Mouse (Mus musculus): ENCODE data around the gene Ubtd1. TPM values are rescaled to one million over a fixed set of nuclear protein-coding genes. Genes with fewer than 3 reads are reported as not detected.

Ubtd1 gene
- polyA plus RNA-seq, 1 experiment: 46.7 TPM

DNA sequence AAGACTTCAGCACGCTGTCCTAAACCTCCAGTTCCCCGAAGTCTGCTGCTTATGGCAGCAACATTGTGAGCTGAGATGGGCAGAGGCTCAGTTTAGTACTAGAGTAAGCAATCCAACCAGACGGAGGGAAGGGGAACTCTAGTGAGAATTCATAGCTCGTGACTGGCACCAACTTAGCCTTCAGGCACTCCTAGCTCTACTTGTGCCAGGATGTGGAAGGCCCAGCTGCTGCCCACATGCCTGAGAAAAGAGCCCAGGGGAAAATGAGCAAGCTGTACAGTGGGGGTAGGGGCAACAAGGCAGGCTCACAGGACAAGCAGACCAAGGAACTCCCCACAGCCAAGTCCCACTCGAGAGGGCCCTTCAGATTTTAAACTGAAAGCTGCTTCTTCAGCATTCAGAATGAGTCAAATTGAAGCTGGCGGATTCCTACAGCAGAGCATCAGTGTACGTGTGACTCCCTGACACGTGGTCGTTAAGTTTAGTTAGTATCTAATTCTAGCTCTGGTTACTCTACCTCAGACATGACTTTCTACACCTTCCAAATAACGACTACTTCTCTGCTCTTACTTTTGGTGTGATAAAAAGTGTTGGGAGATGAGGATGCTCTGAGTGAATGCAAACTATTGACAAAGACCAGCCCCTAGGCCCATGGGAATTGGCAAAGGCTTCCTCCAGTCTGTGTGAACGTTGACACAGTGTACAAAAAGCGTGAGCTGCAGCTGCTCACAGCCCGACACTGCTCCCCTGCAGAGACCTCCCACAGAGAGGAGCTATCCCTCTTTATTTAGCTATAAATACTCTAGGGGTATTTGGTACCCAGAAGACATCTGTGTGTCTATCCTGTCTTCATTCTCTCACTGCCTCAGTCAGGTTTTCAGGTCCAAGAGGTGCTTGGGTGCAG, 7.4 kb upstream of the Ubtd1 start:
- H3K4me3 ChIP-seq (ENCODE audit: insufficient read depth, low read length): no peak overlapping the region
- peak overlapping the region; percentile 48 for H3K27ac ChIP-seq (ENCODE audit: insufficient read depth, low read depth, low read length)
- TF ChIP-seq POLR2A (IDR thresholded peaks at IDR 0.05; ENCODE audit: borderline replicate concordance, low read depth, low read length) (no peak), CTCF (IDR thresholded peaks at IDR 0.05; ENCODE audit: low read depth, low read length) (no peak)
- peaks cover 27% of the 10 kb centered on the region for H3K4me1 ChIP-seq (ENCODE audit: control insufficient read depth, insufficient read depth, low read length)

GRCm38 (mm10) chr19:41980422-41980818, 1.1 kb upstream of the Ubtd1 start:
- Histone ChIP-seq H3K4me1 (ENCODE audit: control insufficient read depth, insufficient read depth, low read length) (peaks cover 28% of the 10 kb centered on the region), H3K4me3 (ENCODE audit: insufficient read depth, low read length) (peak overlapping the region; percentile 90), H3K27ac (ENCODE audit: insufficient read depth, low read depth, low read length) (peak overlapping the region; percentile 66)
- no peak for TF ChIP-seq POLR2A (IDR thresholded peaks at IDR 0.05; ENCODE audit: borderline replicate concordance, low read depth, low read length)
- TF ChIP-seq CTCF (IDR thresholded peaks at IDR 0.05; ENCODE audit: low read depth, low read length): no peak

DNA sequence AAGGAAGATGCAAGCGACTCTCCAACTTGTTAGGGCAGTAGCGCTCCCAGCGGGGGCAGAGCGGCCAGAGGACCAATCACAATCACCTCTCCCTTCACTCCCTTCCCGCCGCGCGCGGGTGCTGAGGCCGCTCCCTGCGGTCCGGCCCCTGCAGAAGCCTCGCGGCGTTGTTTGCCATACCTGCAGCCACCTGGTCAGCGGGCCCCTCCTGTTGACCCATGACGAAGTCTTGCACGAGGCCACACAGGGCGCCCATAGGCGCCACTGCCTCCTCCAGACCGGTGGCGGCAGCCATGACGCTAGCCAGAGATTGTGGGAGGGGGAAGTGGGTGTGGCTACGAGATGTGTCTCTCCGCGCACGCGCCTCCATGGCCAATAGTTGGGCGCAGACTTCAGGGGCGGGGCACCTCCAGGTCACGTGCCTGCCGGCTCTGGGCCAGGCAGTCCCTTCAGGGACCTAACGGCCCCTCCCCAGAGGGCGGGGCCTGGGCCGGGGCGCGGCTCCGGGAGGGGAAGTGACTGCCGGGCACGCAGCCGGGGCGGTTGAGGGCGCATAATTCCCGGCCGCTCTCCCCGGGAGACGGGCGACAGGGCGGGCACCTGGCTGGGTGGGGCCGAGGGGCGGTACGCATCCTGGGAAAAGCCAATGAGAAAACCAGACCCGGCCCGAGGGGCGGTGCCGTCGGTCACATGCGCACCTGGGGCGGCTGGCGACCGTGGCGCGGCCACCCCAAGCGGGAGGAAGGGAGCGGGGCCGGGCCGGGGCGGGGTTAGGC, 556 bp upstream of the Ubtd1 start, which contains the start of gene Mms19:
TSS of gene Mms19 (minus strand) at position 339 of the 776 bp plus-strand sequence.
- peaks cover 28% of the 10 kb centered on the region for H3K4me1 ChIP-seq (ENCODE audit: control insufficient read depth, insufficient read depth, low read length)
- peak within 1 kb of the TSS; percentile 90 for H3K4me3 ChIP-seq (ENCODE audit: insufficient read depth, low read length)
- 0 out of 2 replicates have a peak, but pooled peaks have one; percentile 74 for TF ChIP-seq POLR2A (IDR thresholded peaks at IDR 0.05; ENCODE audit: borderline replicate concordance, low read depth, low read length)
- peak; percentile 33; the same call in 1 of the 2 replicates for TF ChIP-seq CTCF (IDR thresholded peaks at IDR 0.05; ENCODE audit: low read depth, low read length)
- H3K27ac ChIP-seq (ENCODE audit: insufficient read depth, low read depth, low read length): peak within 1 kb of the TSS; percentile 75

- Histone ChIP-seq H3K27ac (ENCODE audit: insufficient read depth, low read depth, low read length) (peak overlapping the region; percentile 75), H3K4me3 (ENCODE audit: insufficient read depth, low read length) (peak overlapping the region; percentile 87), H3K4me1 (ENCODE audit: control insufficient read depth, insufficient read depth, low read length) (peaks cover 28% of the 10 kb centered on the region)
- TF ChIP-seq POLR2A (IDR thresholded peaks at IDR 0.05; ENCODE audit: borderline replicate concordance, low read depth, low read length) (no peak), CTCF (IDR thresholded peaks at IDR 0.05; ENCODE audit: low read depth, low read length) (no peak)
Observed at GRCm38 (mm10) chr19:41981931-41982790, 598 bp downstream of the Ubtd1 start.

GRCm38 (mm10) chr19:41982791-41983150, 1.2 kb downstream of the Ubtd1 start:
- Histone ChIP-seq H3K4me1 (ENCODE audit: control insufficient read depth, insufficient read depth, low read length) (peaks cover 29% of the 10 kb centered on the region), H3K4me3 (ENCODE audit: insufficient read depth, low read length) (peak overlapping the region; percentile 87), H3K27ac (ENCODE audit: insufficient read depth, low read depth, low read length) (peak overlapping the region; percentile 75)
- TF ChIP-seq POLR2A (IDR thresholded peaks at IDR 0.05; ENCODE audit: borderline replicate concordance, low read depth, low read length) (no peak), CTCF (IDR thresholded peaks at IDR 0.05; ENCODE audit: low read depth, low read length) (no peak)

DNA sequence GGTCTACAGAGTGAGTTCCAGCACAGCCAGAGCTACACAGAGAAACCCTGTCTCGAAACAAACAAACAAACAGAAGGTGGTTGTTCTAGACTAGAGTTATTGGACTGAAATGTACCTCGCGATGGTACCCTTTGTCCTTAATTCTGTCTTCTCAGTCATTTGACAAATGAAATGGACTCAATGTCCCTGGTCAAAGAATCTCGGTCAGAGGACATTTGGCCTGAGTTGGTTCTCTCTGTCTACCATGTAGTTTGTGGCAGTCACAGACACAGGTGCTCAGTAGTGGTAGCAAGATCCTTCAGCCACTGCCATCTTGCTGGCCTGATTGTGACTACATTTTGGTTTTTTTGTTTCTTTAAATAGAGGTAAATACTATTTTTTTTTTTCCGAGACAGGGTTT, 4.4 kb downstream of the Ubtd1 start:
- H3K4me3 ChIP-seq (ENCODE audit: insufficient read depth, low read length): no peak overlapping the region
- H3K4me1 ChIP-seq (ENCODE audit: control insufficient read depth, insufficient read depth, low read length): peaks cover 53% of the 10 kb centered on the region
- no peak for TF ChIP-seq CTCF (IDR thresholded peaks at IDR 0.05; ENCODE audit: low read depth, low read length)
- no peak for TF ChIP-seq POLR2A (IDR thresholded peaks at IDR 0.05; ENCODE audit: borderline replicate concordance, low read depth, low read length)
- H3K27ac ChIP-seq (ENCODE audit: insufficient read depth, low read depth, low read length): no peak overlapping the region

- TF ChIP-seq POLR2A (IDR thresholded peaks at IDR 0.05; ENCODE audit: borderline replicate concordance, low read depth, low read length) (no peak), CTCF (IDR thresholded peaks at IDR 0.05; ENCODE audit: low read depth, low read length) (no peak)
- H3K4me1 ChIP-seq (ENCODE audit: control insufficient read depth, insufficient read depth, low read length): peaks cover 65% of the 10 kb centered on the region
- H3K4me3 ChIP-seq (ENCODE audit: insufficient read depth, low read length): no peak overlapping the region
- no peak overlapping the region for H3K27ac ChIP-seq (ENCODE audit: insufficient read depth, low read depth, low read length)
Observed at GRCm38 (mm10) chr19:41987206-41987605, 5.6 kb downstream of the Ubtd1 start.

DNA sequence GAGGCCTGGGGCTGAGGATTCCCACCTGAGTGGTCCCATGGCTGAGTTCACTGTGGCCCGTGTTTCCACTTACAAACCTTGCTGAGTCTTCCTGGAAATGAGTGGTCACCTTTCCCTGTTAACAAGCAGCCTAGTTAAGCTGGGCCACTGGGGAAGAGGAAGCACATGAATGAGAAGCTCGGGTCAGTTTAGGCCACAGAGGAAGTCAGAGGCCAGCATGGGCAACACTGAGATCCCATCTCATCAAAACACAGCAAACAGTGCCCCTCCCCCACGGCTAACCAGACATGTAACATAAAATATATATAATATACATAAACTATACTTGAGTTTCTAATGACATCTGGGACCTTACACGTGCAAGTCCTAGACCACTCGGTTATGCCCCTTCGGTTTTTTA, 8.2 kb downstream of the Ubtd1 start:
- H3K27ac ChIP-seq (ENCODE audit: insufficient read depth, low read depth, low read length): peak overlapping the region; percentile 86
- no peak overlapping the region for H3K4me3 ChIP-seq (ENCODE audit: insufficient read depth, low read length)
- TF ChIP-seq POLR2A (IDR thresholded peaks at IDR 0.05; ENCODE audit: borderline replicate concordance, low read depth, low read length) (no peak), CTCF (IDR thresholded peaks at IDR 0.05; ENCODE audit: low read depth, low read length) (no peak)
- H3K4me1 ChIP-seq (ENCODE audit: control insufficient read depth, insufficient read depth, low read length): peaks cover 68% of the 10 kb centered on the region

DNA sequence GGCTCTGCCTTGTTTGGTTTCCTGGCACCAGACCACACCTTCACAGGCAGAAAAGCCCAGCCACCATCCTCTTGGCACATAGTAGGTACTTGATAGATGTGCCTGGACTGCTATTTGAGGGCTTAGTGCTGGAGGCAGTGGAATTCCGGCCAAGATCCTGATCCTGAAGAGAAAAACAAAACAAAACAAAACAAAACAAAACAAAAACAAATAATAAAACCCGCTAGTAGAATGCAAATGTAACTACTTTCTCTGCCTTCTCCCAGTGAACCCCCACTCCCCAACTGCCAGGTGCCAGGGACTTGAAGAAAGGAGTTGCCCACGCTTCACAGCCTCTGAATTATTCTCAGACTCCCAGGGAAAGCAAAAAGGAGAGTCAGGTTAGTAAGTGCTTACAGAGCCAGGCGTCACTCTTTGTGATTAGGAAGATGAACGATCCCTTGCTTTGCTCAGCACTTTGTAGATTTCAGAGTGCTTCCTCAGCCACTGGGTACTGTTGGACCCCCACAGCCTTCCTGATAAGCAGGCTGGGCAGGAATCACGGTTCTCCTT, 10.4 kb downstream of the Ubtd1 start:
- H3K4me3 ChIP-seq (ENCODE audit: insufficient read depth, low read length): no peak overlapping the region
- TF ChIP-seq POLR2A (IDR thresholded peaks at IDR 0.05; ENCODE audit: borderline replicate concordance, low read depth, low read length) (no peak), CTCF (IDR thresholded peaks at IDR 0.05; ENCODE audit: low read depth, low read length) (no peak)
- H3K4me1 ChIP-seq (ENCODE audit: control insufficient read depth, insufficient read depth, low read length): peaks cover 63% of the 10 kb centered on the region
- peak overlapping the region; percentile 45 for H3K27ac ChIP-seq (ENCODE audit: insufficient read depth, low read depth, low read length)

Measured in bone marrow macrophage, adult 2 months (primary cell).